ENCODE assay signal across 21 mouse cellular contexts in genomic region chr2:167719520-167719919, GRCm38 (mm10). TPM values are rescaled to one million over a fixed set of nuclear protein-coding genes. Genes with fewer than 3 reads are reported as not detected.
A peak's percentile ranks its signal among the peaks of the same experiment; 100 is the strongest.
DNase-seq lines count a peak whose midpoint lies in the region; ATAC-seq lines count a peak whose summit lies in the region.
"Had no signal": no experiment of that assay in that cellular context is flagged by ENCODE, and none has a peak within 500 bp of the region (broad histone marks: within the 10 kb centered on the region; RNA-seq: fewer than 3 reads in every experiment).

No protein-coding gene starts in this region.

- no peak overlapping the region for H3K4me2 ChIP-seq in liver, embryonic 16.5 days (ENCODE audit: low read depth, low read length)
- H3K4me2 ChIP-seq: embryonic facial prominence, embryonic 13.5 days; embryonic facial prominence, embryonic 15.5 days; forebrain, embryonic 12.5 days had no signal

- ATAC-seq in liver, embryonic 16.5 days (ENCODE audit: low read depth): peak; percentile 20; the same call in 1 of the 2 replicates
- ATAC-seq: forebrain, embryonic 14.5 days; forebrain, embryonic 16.5 days had no signal

- no peak overlapping the region for H3K9ac ChIP-seq in liver, embryonic 16.5 days (ENCODE audit: low read depth, low read length)
- H3K9ac ChIP-seq: embryonic facial prominence, embryonic 13.5 days; embryonic facial prominence, embryonic 15.5 days; forebrain, embryonic 12.5 days had no signal

- no peak overlapping the region for H3K4me3 ChIP-seq in liver, embryonic 16.5 days (ENCODE audit: low read depth, low read length)
- H3K4me3 ChIP-seq: embryonic facial prominence, embryonic 13.5 days; embryonic facial prominence, embryonic 15.5 days; erythroblast, embryonic 14.5 days; forebrain, embryonic 10.5 days; forebrain, embryonic 12.5 days had no signal

- no peaks in the 10 kb centered on the region for H3K4me1 ChIP-seq in liver, embryonic 16.5 days (ENCODE audit: control insufficient read depth, low read depth, low read length)

- H3K27me3 ChIP-seq in liver, embryonic 16.5 days (ENCODE audit: control insufficient read depth, insufficient read depth, low read depth, low read length): no peaks in the 10 kb centered on the region
- H3K27me3 ChIP-seq: embryonic facial prominence, embryonic 15.5 days; forebrain, embryonic 12.5 days had no signal

- DNase-seq in adrenal gland, postnatal 36 days: peak; percentile 47 to 51
- no peak for DNase-seq in adrenal gland, adult 18-20 months (ENCODE audit: low spot score in 2 of 2)
- no peak for DNase-seq in liver
- DNase-seq: adrenal gland, postnatal 10 days; cerebellum, adult 11 months; cerebellum, adult 18-20 months; cerebellum, adult 8-10 months; cerebellum, adult 9-11 months; cerebellum, postnatal 14 days; cerebellum, postnatal 36 days; embryo, embryonic 11 days had no signal

- no peaks in the 10 kb centered on the region for H3K9me3 ChIP-seq in liver, embryonic 16.5 days (replicated peaks; ENCODE audit: control insufficient read depth, low read length)
- H3K9me3 ChIP-seq: embryonic facial prominence, embryonic 13.5 days; embryonic facial prominence, embryonic 15.5 days; forebrain, embryonic 10.5 days; forebrain, embryonic 12.5 days had no signal

- no peaks in the 10 kb centered on the region for H3K36me3 ChIP-seq in liver, embryonic 16.5 days (ENCODE audit: control insufficient read depth, insufficient read depth)
- H3K36me3 ChIP-seq: embryonic facial prominence, embryonic 13.5 days; embryonic facial prominence, embryonic 15.5 days; forebrain, embryonic 10.5 days; forebrain, embryonic 12.5 days had no signal

- WGBS in liver, embryonic 16.5 days (ENCODE audit: insufficient replicate concordance): 47% methylated on average over 4 of the region's 4 CpGs

- H3K27ac ChIP-seq in liver, embryonic 16.5 days (ENCODE audit: low read length): no peak overlapping the region
- H3K27ac ChIP-seq: embryonic facial prominence, embryonic 13.5 days; embryonic facial prominence, embryonic 15.5 days; forebrain, embryonic 12.5 days had no signal

RNA-seq across cellular contexts. Expression of gene Tmem189, which starts 29.9 kb away (rescaled TPM):
- total RNA-seq in adrenal gland, postnatal 36 days (2021): 10 to 100 TPM; 27.2 to 34.3 TPM
- 10 to 100 TPM; 21.4 to 26.6 TPM for total RNA-seq in adrenal gland, adult 18-20 months (2021)
- 13.7 and 14.0 TPM in 2 replicates for polyA plus RNA-seq in liver, embryonic 16.5 days (2015; fragmentation: Nextera tagmentation; extraction: Ambion mirVana)

RNA-seq across cellular contexts. Expression of gene Cebpb, which starts 30.8 kb away (rescaled TPM):
- 100 to 1,000 TPM; 357 to 631 TPM for total RNA-seq in adrenal gland, postnatal 36 days (2021)
- 100 to 1,000 TPM; 433 to 502 TPM for total RNA-seq in adrenal gland, adult 18-20 months (2021)
- polyA plus RNA-seq in liver, embryonic 16.5 days (2015; fragmentation: Nextera tagmentation; extraction: Ambion mirVana): 0.46 and 0.61 TPM in 2 replicates

RNA-seq across cellular contexts. Expression of gene Gm20431, which starts 58.2 kb away (rescaled TPM):
- 10 to 100 TPM in 1 of 2 experiments, 1 to 10 TPM in 1; 8.9 to 25.9 TPM for total RNA-seq in adrenal gland, postnatal 36 days (2021)
- total RNA-seq in adrenal gland, adult 18-20 months (2021): 10 to 100 TPM; 11.6 to 15.2 TPM
- polyA plus RNA-seq in liver, embryonic 16.5 days (2015; fragmentation: Nextera tagmentation; extraction: Ambion mirVana): not detected in 2 replicates
- total RNA-seq: common myeloid progenitor, adult 5-6 weeks had no signal
- polyA plus RNA-seq: erythroblast, embryonic 14.5 days; frontal cortex, adult 2 months had no signal

Comparison
In these comparisons a context has a peak if more than half of its experiments do, and no peak if none do; other contexts are left out.
1. DNase-seq: peak in adrenal gland, postnatal 36 days (2 of 2); none in adrenal gland, adult 18-20 months (0 of 2) and liver (single experiment).